Mouse (Mus musculus) monocyte, adult 2 months (primary cell): ENCODE data around the gene Tdg.

Source experiments
- DNase-seq, 2 experiments: peaks; one replicate each; pipeline ENCODE4 v3.0.0; 2022; ENCODE audit warnings: low spot score in 2 of 2, low read depth in 1 of 2

Gene Tdg

GRCm38 (mm10) chr10:82662267-82662990 is 32.8 kb downstream of the Tdg start:
- no peak for DNase-seq

GRCm38 (mm10) chr10:82663289-82663688 is 33.7 kb downstream of the Tdg start:
- DNase-seq, result no peak

- DNase-seq, result no peak
Observed at GRCm38 (mm10) chr10:82665951-82666350, 36.3 kb downstream of the Tdg start.

- peak; percentile 21 to 59 for DNase-seq
Observed at GRCm38 (mm10) chr10:82666436-82667234, 37.0 kb downstream of the Tdg start.

- no peak for DNase-seq
Observed at GRCm38 (mm10) chr10:82670205-82670604, 40.6 kb downstream of the Tdg start.

- DNase-seq, result no peak
Observed at GRCm38 (mm10) chr10:82676949-82677348, 47.3 kb downstream of the Tdg start.

GRCm38 (mm10) chr10:82680769-82681168 is 51.1 kb downstream of the Tdg start:
- no peak for DNase-seq

GRCm38 (mm10) chr10:82681639-82682038 is 52.0 kb downstream of the Tdg start:
- no peak for DNase-seq

- no peak for DNase-seq
Observed at GRCm38 (mm10) chr10:82685440-82685839, 55.8 kb downstream of the Tdg start.

GRCm38 (mm10) chr10:82689681-82690211 is 60.1 kb downstream of the Tdg start:
- no peak for DNase-seq

GRCm38 (mm10) chr10:82690494-82690893 is 60.9 kb downstream of the Tdg start, which contains the start of gene Glt8d2:
Gene Glt8d2 (minus strand): TSS chr10:82690650.
- DNase-seq, result no peak

GRCm38 (mm10) chr10:82695956-82696355 is 66.3 kb downstream of the Tdg start, which contains the start of gene Hcfc2:
Gene Hcfc2 (plus strand): TSS chr10:82696160.
- DNase-seq, result no peak

- DNase-seq, result no peak
Observed at GRCm38 (mm10) chr10:82696453-82697079, 66.9 kb downstream of the Tdg start.

- peak; percentile 24 to 59 for DNase-seq
Observed at GRCm38 (mm10) chr10:82697305-82697898, 67.8 kb downstream of the Tdg start.

- peak; percentile 45 to 73 for DNase-seq
Observed at GRCm38 (mm10) chr10:82698712-82699261, 69.2 kb downstream of the Tdg start.

- DNase-seq, result no peak
Observed at GRCm38 (mm10) chr10:82699296-82699941, 69.8 kb downstream of the Tdg start.
